Mouse (Mus musculus) CH12.LX (cell line): ENCODE results near the gene Gm5678. TPM values are rescaled to one million over a fixed set of nuclear protein-coding genes. Genes with fewer than 3 reads are reported as not detected.

ENCODE experiments used
- DNase-seq: peaks from one replicate; pipeline ENCODE4 v3.0.0-alpha.2; 2013; ENCODE audit errors: extremely low read depth
- H3K27ac ChIP-seq: 2 replicates; pipeline ENCODE4 v1.5.1; 2012; ENCODE audit warnings: low read depth, mild to moderate bottlenecking, control low read depth, moderate library complexity; ENCODE audit not compliant: insufficient read depth
- H3K27me3 ChIP-seq: replicated peaks from 2 replicates; pipeline ENCODE3; 2012; ENCODE audit warnings: inconsistent platforms
- H3K36me3 ChIP-seq, 2 experiments: replicated peaks in 1 of 2; 2 replicates each; pipeline versions ENCODE3 to v1.6.1; 2012; ENCODE audit warnings: inconsistent platforms in 1 of 2, low read length in 1 of 2, mild to moderate bottlenecking in 1 of 2, mixed read lengths in 1 of 2, moderate library complexity in 1 of 2; ENCODE audit not compliant: control insufficient read depth in 1 of 2, insufficient read depth in 1 of 2
- H3K4me1 ChIP-seq, 2 experiments: 2 replicates each; pipeline ENCODE4 v1.6.1; 2012; ENCODE audit warnings: inconsistent platforms in 1 of 2, moderate library complexity in 1 of 2; ENCODE audit not compliant: insufficient read depth in 2 of 2, control insufficient read depth in 1 of 2
- H3K4me2 ChIP-seq: 2 replicates; pipeline ENCODE4 v1.6.1; 2012; ENCODE audit warnings: low read depth, mild to moderate bottlenecking, control low read depth; ENCODE audit not compliant: poor library complexity, insufficient read depth, severe bottlenecking
- H3K4me3 ChIP-seq, 3 experiments: fragments of 150-350 bp in 1 of 3; sonication (generic) in 1 of 3; replicated peaks in 1 of 3; 2 replicates each; pipeline versions ENCODE3 to v1.5.1; 2011 to 2012; ENCODE audit warnings: low read depth in 2 of 3, low read length in 2 of 3, mild to moderate bottlenecking in 2 of 3, moderate library complexity in 2 of 3, control low read depth in 1 of 3, improper control_type of control experiment in 1 of 3, inconsistent platforms in 1 of 3, mixed read lengths in 1 of 3; ENCODE audit not compliant: poor library complexity in 1 of 3
- H3K79me2 ChIP-seq: replicated peaks from 2 replicates; pipeline ENCODE4 v1.6.1; 2012; ENCODE audit warnings: mild to moderate bottlenecking, moderate library complexity; ENCODE audit not compliant: control insufficient read depth, poor library complexity, insufficient read depth, severe bottlenecking; ENCODE audit errors: extremely low read depth
- H3K9ac ChIP-seq: 2 replicates; pipeline ENCODE4 v1.6.1; 2012; ENCODE audit warnings: low read depth, mild to moderate bottlenecking, control low read depth, moderate library complexity; ENCODE audit not compliant: insufficient read depth
- H3K9me3 ChIP-seq: replicated peaks from 2 replicates; pipeline ENCODE3; 2012; ENCODE audit warnings: low read length, inconsistent platforms, mixed read lengths
- CTCF ChIP-seq, 2 experiments: IDR thresholded peaks in 1 of 2; conservative IDR thresholded peaks in 1 of 2; 2 replicates each; pipeline ENCODE4 v1.5.1; 2011 to 2012; ENCODE audit warnings: low read depth in 2 of 2, low read length in 2 of 2, improper control_type of control experiment in 1 of 2, inconsistent platforms in 1 of 2, mild to moderate bottlenecking in 1 of 2, moderate library complexity in 1 of 2
- ELF1 ChIP-seq: IDR thresholded peaks from 2 replicates; pipeline ENCODE4 v1.6.1; 2014; ENCODE audit warnings: low read depth, mild to moderate bottlenecking, inconsistent platforms, low read length, improper control_type of control experiment
- EP300 ChIP-seq: IDR thresholded peaks from 2 replicates; pipeline ENCODE4 v1.6.1; 2011; ENCODE audit warnings: low read length, improper control_type of control experiment
- ETS1 ChIP-seq: conservative IDR thresholded peaks from 2 replicates; pipeline ENCODE4 v1.6.1; 2012; ENCODE audit warnings: low read depth, mild to moderate bottlenecking, inconsistent platforms, low read length, improper control_type of control experiment, moderate library complexity
- GABPA ChIP-seq: IDR thresholded peaks from 2 replicates; pipeline ENCODE4 v1.6.1; 2012; ENCODE audit warnings: low read depth, low read length, improper control_type of control experiment, inconsistent platforms; ENCODE audit not compliant: insufficient replicate concordance
- HCFC1 ChIP-seq: IDR thresholded peaks from 2 replicates; pipeline ENCODE4 v1.6.1; 2012; ENCODE audit warnings: low read depth, mild to moderate bottlenecking, inconsistent platforms, low read length, improper control_type of control experiment
- JUND ChIP-seq: conservative IDR thresholded peaks from 2 replicates; pipeline ENCODE4 v1.6.1; 2011; ENCODE audit warnings: low read depth, low read length, improper control_type of control experiment
- KAT2A ChIP-seq: IDR thresholded peaks from 2 replicates; pipeline ENCODE4 v1.6.1; 2012; ENCODE audit warnings: low read length, improper control_type of control experiment, inconsistent platforms; ENCODE audit not compliant: insufficient replicate concordance
- MAFK ChIP-seq: IDR thresholded peaks from 2 replicates; pipeline ENCODE4 v1.6.1; 2011; ENCODE audit warnings: low read length, improper control_type of control experiment; ENCODE audit not compliant: insufficient replicate concordance
- MAX ChIP-seq: IDR thresholded peaks from 2 replicates; pipeline ENCODE4 v1.6.1; 2011; ENCODE audit warnings: low read length, improper control_type of control experiment
- MAZ ChIP-seq: IDR thresholded peaks from 2 replicates; pipeline ENCODE4 v1.6.1; 2012; ENCODE audit warnings: low read depth, mild to moderate bottlenecking, inconsistent platforms, low read length, improper control_type of control experiment, moderate library complexity
- MXI1 ChIP-seq: IDR thresholded peaks from 2 replicates; pipeline ENCODE4 v1.6.1; 2011; ENCODE audit warnings: mild to moderate bottlenecking, low read depth, low read length, improper control_type of control experiment
- NELFE ChIP-seq: IDR thresholded peaks from 2 replicates; pipeline ENCODE4 v1.6.1; 2011; ENCODE audit warnings: low read depth, low read length, improper control_type of control experiment
- NRF1 ChIP-seq: IDR thresholded peaks from 2 replicates; pipeline ENCODE4 v1.6.1; 2014; ENCODE audit warnings: low read depth, mild to moderate bottlenecking, inconsistent platforms, low read length, improper control_type of control experiment, moderate library complexity
- PAX5 ChIP-seq: IDR thresholded peaks from 2 replicates; pipeline ENCODE4 v1.6.1; 2012; ENCODE audit warnings: low read length, inconsistent platforms, mixed read lengths
- POLR2AphosphoS2 ChIP-seq: IDR thresholded peaks from 2 replicates; pipeline ENCODE4 v1.6.1; 2011; ENCODE audit warnings: low read depth, low read length, improper control_type of control experiment
- SIN3A ChIP-seq: IDR thresholded peaks from 2 replicates; pipeline ENCODE4 v1.6.1; 2012; ENCODE audit warnings: low read length, improper control_type of control experiment, inconsistent platforms
- TCF12 ChIP-seq: IDR thresholded peaks from 2 replicates; pipeline ENCODE4 v1.6.1; 2014; ENCODE audit warnings: low read depth, mild to moderate bottlenecking, inconsistent platforms, low read length, improper control_type of control experiment
- UBTF ChIP-seq: IDR thresholded peaks from 2 replicates; pipeline ENCODE4 v1.6.1; 2012; ENCODE audit warnings: low read depth, mild to moderate bottlenecking, inconsistent platforms, low read length, improper control_type of control experiment, moderate library complexity
- USF2 ChIP-seq: conservative IDR thresholded peaks from 2 replicates; pipeline ENCODE4 v1.6.1; 2011; ENCODE audit warnings: low read depth, low read length, improper control_type of control experiment
- ZKSCAN1 ChIP-seq: IDR thresholded peaks from 2 replicates; pipeline ENCODE4 v1.6.1; 2012; ENCODE audit warnings: low read depth, inconsistent platforms, low read length, improper control_type of control experiment, borderline replicate concordance
- ZMIZ1 ChIP-seq: IDR thresholded peaks from 2 replicates; pipeline ENCODE4 v1.6.1; 2012; ENCODE audit warnings: low read depth, mild to moderate bottlenecking, inconsistent platforms, low read length, improper control_type of control experiment
- dilution Hi-C: fragments of 300-500 bp; cut with MboI; formaldehyde crosslinking; loops from 2 replicates; pipeline ENCODE4 v1.14.3; 2020; ENCODE audit warnings: low sequenced_read_pairs; ENCODE audit not compliant: extremely low pct_unique_long_range_greater_than_20kb, extremely low pct_ligation_motif_present
- in situ Hi-C: fragments of 300-500 bp; cut with MboI; formaldehyde crosslinking; loops from 3 replicates; pipeline ENCODE4 v1.14.3; 2019; ENCODE audit warnings: low sequenced_read_pairs, low pct_ligation_motif_present, low pct_unique_long_range_greater_than_20kb, mixed read lengths
- polyA plus RNA-seq: library from polyadenylated mRNA; unstranded; fragments of >175 nt; gene quantifications from 2 replicates; pipeline ENCODE4 v1.2.1, GENCODE M21; 2012; ENCODE audit warnings: low read depth; ENCODE audit not compliant: insufficient read length
- total RNA-seq, 2 experiments: library from RNA; depleted of rRNA; stranded (reverse); fragments of 300-350 nt in 1 of 2; fragments of >200 nt in 1 of 2; gene quantifications; 2 replicates each; pipeline ENCODE4 v1.2.3; 2012 to 2014

Gene Gm5678
- total and polyA plus RNA-seq, 3 experiments, result not detected

GRCm38 (mm10) chr16:93586382-93586781, 41.5 kb upstream of the Gm5678 start:
- dilution Hi-C loops, result no loop called here
- in situ Hi-C loops, result no loop called here
- H3K79me2 ChIP-seq, result no peaks in the 10 kb centered on the region
- H3K27ac ChIP-seq, result no peak overlapping the region
- no peak overlapping the region for H3K4me3 ChIP-seq
- H3K36me3 ChIP-seq, result peaks cover 29 to 70% of the 10 kb centered on the region in 2 experiments
- H3K9ac ChIP-seq, result no peak overlapping the region
- peaks cover 0 to 28% of the 10 kb centered on the region in 2 experiments; a peak in 2 of 4 replicates for H3K4me1 ChIP-seq
- DNase-seq, result peak; percentile 79
- H3K9me3 ChIP-seq, result no peaks in the 10 kb centered on the region
- H3K4me2 ChIP-seq, result no peak overlapping the region
- no peaks in the 10 kb centered on the region for H3K27me3 ChIP-seq
- no peak for TF ChIP-seq EP300
- TF ChIP-seq MAZ, result no peak
- TF ChIP-seq ETS1, result peak; percentile 23; the same call in 1 of the 2 replicates
- no peak for TF ChIP-seq MXI1

- dilution Hi-C loops (no loop called here), in situ Hi-C loops (no loop called here)
- Histone ChIP-seq H3K4me2 (no peak overlapping the region), H3K4me1 (peaks cover 0 to 28% of the 10 kb centered on the region in 2 experiments; a peak in 2 of 4 replicates), H3K36me3 (peaks cover 35 to 84% of the 10 kb centered on the region in 2 experiments), H3K9me3 (no peaks in the 10 kb centered on the region), H3K9ac (no peak overlapping the region), H3K4me3 (no peak overlapping the region), H3K79me2 (no peaks in the 10 kb centered on the region), H3K27ac (no peak overlapping the region), H3K27me3 (no peaks in the 10 kb centered on the region)
- TF ChIP-seq NELFE (no peak), SIN3A (no peak), UBTF (no peak), HCFC1 (no peak), MAFK (no peak)
- no peak for DNase-seq
Measured at GRCm38 (mm10) chr16:93588281-93588680, 39.6 kb upstream of the Gm5678 start.

- Histone ChIP-seq H3K36me3 (peaks cover 30 to 79% of the 10 kb centered on the region in 2 experiments), H3K27ac (no peak overlapping the region), H3K27me3 (no peaks in the 10 kb centered on the region), H3K4me1 (peaks cover 0 to 20% of the 10 kb centered on the region in 2 experiments; a peak in 2 of 4 replicates), H3K79me2 (no peaks in the 10 kb centered on the region), H3K9ac (no peak overlapping the region), H3K4me3 (no peak overlapping the region), H3K4me2 (no peak overlapping the region), H3K9me3 (no peaks in the 10 kb centered on the region)
- dilution Hi-C loops (no loop called here), in situ Hi-C loops (no loop called here)
- TF ChIP-seq KAT2A (no peak), JUND (no peak), UBTF (no peak), EP300 (no peak), ETS1 (no peak), NRF1 (no peak), PAX5 (no peak), CTCF (conservative IDR thresholded peaks at IDR 0.05 in 1 of 2, IDR thresholded peaks at IDR 0.05 in 1 of 2; ENCODE audit: low read depth in 2 of 2, low read length in 2 of 2) (no peak), ELF1 (no peak), ZKSCAN1 (no peak), MAZ (no peak), MAX (no peak), USF2 (no peak), GABPA (no peak), POLR2AphosphoS2 (no peak), TCF12 (no peak), HCFC1 (no peak), ZMIZ1 (no peak)
- TF ChIP-seq, all 38 proteins: peak for 0
- DNase-seq, result no peak
Measured at GRCm38 (mm10) chr16:93590915-93591314, 37.0 kb upstream of the Gm5678 start.
